Mouse (Mus musculus): ENCODE measurements at regions not wholly inside any gene's neighbourhood (a gene's known extent, or its start where the extent isn't known, plus 50 kb on each side); places are given as distances from the start of the nearest gene placed in this dataset.

DNA sequence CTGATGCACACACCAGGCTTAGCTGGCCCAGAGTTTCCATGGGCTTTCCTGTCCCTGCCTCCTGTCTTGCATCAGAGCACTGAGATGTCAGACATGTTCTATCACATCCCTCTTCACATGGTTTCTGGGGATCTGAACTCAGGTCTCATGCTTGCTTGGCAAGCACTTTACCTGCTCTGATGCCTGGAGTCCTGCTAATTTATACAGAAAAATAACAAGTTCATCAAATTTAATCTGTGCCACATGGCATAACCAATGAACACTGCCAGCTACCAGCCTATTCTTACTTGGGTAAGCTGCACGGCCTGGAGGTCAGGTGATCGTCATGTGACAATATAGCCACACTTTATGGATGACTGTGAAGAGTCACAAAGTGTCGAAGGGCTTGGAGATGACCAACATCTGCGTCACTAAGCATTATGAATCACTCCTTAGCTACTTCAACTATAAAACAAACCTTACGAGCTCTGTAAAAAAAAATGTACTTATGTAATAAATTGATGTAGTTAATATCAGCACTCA, 186.2 kb downstream of the Hlx start:
- H3K9ac ChIP-seq (ENCODE audit: control insufficient read depth, low read depth, low read length, poor library complexity, severe bottlenecking): no peak overlapping the region
- H3K27ac ChIP-seq (ENCODE audit: control insufficient read depth, low read depth, low read length): no peak overlapping the region
- H3K4me3 ChIP-seq (ENCODE audit: control insufficient read depth in 1 of 2, insufficient read depth in 1 of 2, low read depth in 2 of 2, low read length in 2 of 2): no peak overlapping the region
- no peaks in the 10 kb centered on the region for H3K4me1 ChIP-seq (ENCODE audit: control insufficient read depth in 1 of 2, insufficient read depth in 2 of 2, low read length in 2 of 2)
- H3K9me3 ChIP-seq (replicated peaks; ENCODE audit: insufficient read depth, low read length): no peaks in the 10 kb centered on the region
- no peaks in the 10 kb centered on the region for H3K36me3 ChIP-seq (ENCODE audit: control insufficient read depth in 1 of 2, insufficient read depth in 2 of 2, low read length in 2 of 2)
- no peak for DNase-seq (ENCODE audit: low read depth, low spot score)
- no peaks in the 10 kb centered on the region for H3K27me3 ChIP-seq (ENCODE audit: control insufficient read depth in 1 of 2, insufficient read depth in 2 of 2, low read length in 2 of 2)
- TF ChIP-seq MAX (IDR thresholded peaks at IDR 0.05; ENCODE audit: low read length) (no peak), CHD1 (IDR thresholded peaks at IDR 0.05; ENCODE audit: low read depth, low read length) (no peak), TCF12 (IDR thresholded peaks at IDR 0.05; ENCODE audit: low read depth, low read length) (no peak), RCOR1 (IDR thresholded peaks at IDR 0.05; ENCODE audit: low read depth, low read length) (no peak), NRF1 (IDR thresholded peaks at IDR 0.05; ENCODE audit: insufficient read depth, low read depth, low read length, poor library complexity, severe bottlenecking) (no peak), USF1 (IDR thresholded peaks at IDR 0.05; ENCODE audit: low read depth, low read length) (no peak)
- no peaks in the 10 kb centered on the region for H3K79me2 ChIP-seq (ENCODE audit: control insufficient read depth, insufficient read depth, low read length, poor library complexity)

DNA sequence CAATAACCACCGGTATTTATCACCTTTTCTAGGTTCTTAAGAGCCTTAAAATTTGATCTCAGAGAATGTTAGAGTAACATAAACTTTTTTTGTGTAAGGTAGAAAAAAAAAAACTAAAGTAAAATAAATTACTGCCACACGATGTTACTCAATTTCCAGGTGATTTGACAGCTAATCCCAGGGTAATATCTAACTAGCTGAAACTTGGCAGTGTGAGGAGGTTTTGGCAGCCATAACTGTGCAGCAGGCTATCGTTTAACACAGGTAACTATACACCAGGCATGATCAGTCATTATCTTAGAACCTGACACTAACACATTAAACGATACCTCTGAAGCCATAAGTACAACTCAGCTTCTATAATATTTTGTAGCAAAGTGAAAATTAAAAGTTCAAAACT, 187.3 kb downstream of the Hlx start:
- Histone ChIP-seq H3K9ac (ENCODE audit: control insufficient read depth, low read depth, low read length, poor library complexity, severe bottlenecking) (no peak overlapping the region), H3K27ac (ENCODE audit: control insufficient read depth, low read depth, low read length) (no peak overlapping the region), H3K79me2 (ENCODE audit: control insufficient read depth, insufficient read depth, low read length, poor library complexity) (no peaks in the 10 kb centered on the region), H3K36me3 (ENCODE audit: control insufficient read depth in 1 of 2, insufficient read depth in 2 of 2, low read length in 2 of 2) (no peaks in the 10 kb centered on the region), H3K4me3 (ENCODE audit: control insufficient read depth in 1 of 2, insufficient read depth in 1 of 2, low read depth in 2 of 2, low read length in 2 of 2) (no peak overlapping the region), H3K27me3 (ENCODE audit: control insufficient read depth in 1 of 2, insufficient read depth in 2 of 2, low read length in 2 of 2) (no peaks in the 10 kb centered on the region), H3K4me1 (ENCODE audit: control insufficient read depth in 1 of 2, insufficient read depth in 2 of 2, low read length in 2 of 2) (no peaks in the 10 kb centered on the region), H3K9me3 (replicated peaks; ENCODE audit: insufficient read depth, low read length) (no peaks in the 10 kb centered on the region)
- no peak for DNase-seq (ENCODE audit: low read depth, low spot score)
- TF ChIP-seq TCF12 (IDR thresholded peaks at IDR 0.05; ENCODE audit: low read depth, low read length): no peak
- no peak for TF ChIP-seq POLR2AphosphoS2 (IDR thresholded peaks at IDR 0.05; ENCODE audit: low read length)
- TF ChIP-seq RCOR1 (IDR thresholded peaks at IDR 0.05; ENCODE audit: low read depth, low read length): no peak
- no peak for TF ChIP-seq USF2 (IDR thresholded peaks at IDR 0.05; ENCODE audit: borderline replicate concordance in 1 of 2, insufficient read depth in 1 of 2, low read depth in 1 of 2, low read length in 2 of 2)
- TF ChIP-seq RAD21 (IDR thresholded peaks at IDR 0.05; ENCODE audit: low read depth, low read length): no peak
- TF ChIP-seq KAT2A (conservative IDR thresholded peaks at IDR 0.05; ENCODE audit: low read depth, low read length): no peak
- TF ChIP-seq MEF2A (IDR thresholded peaks at IDR 0.05; ENCODE audit: extremely low read depth, insufficient replicate concordance, low read depth, low read length, poor library complexity, severe bottlenecking): no peak
- no peak for TF ChIP-seq MAFK (IDR thresholded peaks at IDR 0.05; ENCODE audit: borderline replicate concordance, low read depth, low read length)
- TF ChIP-seq CHD1 (IDR thresholded peaks at IDR 0.05; ENCODE audit: low read depth, low read length): no peak
- no peak for TF ChIP-seq ZMIZ1 (IDR thresholded peaks at IDR 0.05; ENCODE audit: low read depth, low read length)
- no peak for TF ChIP-seq EP300 (IDR thresholded peaks at IDR 0.05; ENCODE audit: low read depth in 1 of 2, low read length in 2 of 2)
- TF ChIP-seq SMC3 (IDR thresholded peaks at IDR 0.05; ENCODE audit: low read depth, low read length): no peak
- TF ChIP-seq ZKSCAN1 (IDR thresholded peaks at IDR 0.05; ENCODE audit: low read depth, low read length): no peak
- TF ChIP-seq MAZ (IDR thresholded peaks at IDR 0.05; ENCODE audit: low read depth, low read length): no peak
- TF ChIP-seq MYC (IDR thresholded peaks at IDR 0.05; ENCODE audit: low read depth, low read length): no peak
- TF ChIP-seq POLR2A (IDR thresholded peaks at IDR 0.05; ENCODE audit: control insufficient read depth in 1 of 2, insufficient read depth in 1 of 2, low read depth in 1 of 2, low read length in 2 of 2, poor library complexity in 1 of 2): no peak
- no peak for TF ChIP-seq CHD2 (IDR thresholded peaks at IDR 0.05; ENCODE audit: low read length)
- no peak for TF ChIP-seq TAL1 (IDR thresholded peaks at IDR 0.05; ENCODE audit: low read length)

Measured in MEL (cell line).